Mouse (Mus musculus) cerebellum, adult 18-20 months (tissue): ENCODE data around the gene Acsbg1.
"Not testable (repeated sequence)": the region's sequence is repeated elsewhere in the genome, so short reads cannot be mapped to it uniquely, and the experiment has no call there.

Experiments used
- DNase-seq, 2 experiments: peaks; one replicate each; pipeline ENCODE4 v3.0.0; 2021

Gene Acsbg1

GRCm38 (mm10) chr9:54661605-54662377 lies at the start of gene Acsbg1:
Gene Acsbg1, minus strand, starts transcription at chr9:54661870.
- peak in 1 of 2 experiments; percentile 14 for DNase-seq

- DNase-seq: no peak
Measured at GRCm38 (mm10) chr9:54708085-54708484, 46.4 kb upstream of the Acsbg1 start.

- peak; percentile 32 to 36 for DNase-seq
Measured at GRCm38 (mm10) chr9:54707288-54707999, 45.8 kb upstream of the Acsbg1 start.

- DNase-seq: no peak
Measured at GRCm38 (mm10) chr9:54705561-54705960, 43.9 kb upstream of the Acsbg1 start.

GRCm38 (mm10) chr9:54704361-54704760 lies 42.7 kb upstream of the Acsbg1 start:
- no peak for DNase-seq

GRCm38 (mm10) chr9:54702581-54702980 lies 40.9 kb upstream of the Acsbg1 start:
- no peak for DNase-seq

- DNase-seq: no peak
Measured at GRCm38 (mm10) chr9:54700746-54701145, 39.1 kb upstream of the Acsbg1 start.

GRCm38 (mm10) chr9:54700174-54700475 lies 38.5 kb upstream of the Acsbg1 start:
- DNase-seq: peak in 1 of 2 experiments; percentile 64

GRCm38 (mm10) chr9:54699345-54700173 lies 37.9 kb upstream of the Acsbg1 start:
- DNase-seq: peak; percentile 72 to 86

- no peak for DNase-seq
Measured at GRCm38 (mm10) chr9:54699087-54699344, 37.3 kb upstream of the Acsbg1 start.

- DNase-seq: no peak
Measured at GRCm38 (mm10) chr9:54698318-54699086, 36.8 kb upstream of the Acsbg1 start, which contains the start of gene Dnaja4. Gene Dnaja4, plus strand, starts transcription at chr9:54698873.

- DNase-seq: peak; percentile 23 to 28
Measured at GRCm38 (mm10) chr9:54691241-54691805, 29.7 kb upstream of the Acsbg1 start.

- DNase-seq: not testable (repeated sequence)
Measured at GRCm38 (mm10) chr9:54690697-54691096, 29.0 kb upstream of the Acsbg1 start.

GRCm38 (mm10) chr9:54689446-54689845 lies 27.8 kb upstream of the Acsbg1 start:
- DNase-seq: no peak

GRCm38 (mm10) chr9:54687246-54688236 lies 25.9 kb upstream of the Acsbg1 start:
- no peak for DNase-seq

- DNase-seq: no peak
Measured at GRCm38 (mm10) chr9:54683814-54684605, 22.3 kb upstream of the Acsbg1 start.

- peak; percentile 65 to 79 for DNase-seq
Measured at GRCm38 (mm10) chr9:54682846-54683245, 21.2 kb upstream of the Acsbg1 start.

- DNase-seq: peak; percentile 79 to 84
Measured at GRCm38 (mm10) chr9:54676531-54676986, 14.9 kb upstream of the Acsbg1 start.

- DNase-seq: no peak
Measured at GRCm38 (mm10) chr9:54673887-54674286, 12.2 kb upstream of the Acsbg1 start.

GRCm38 (mm10) chr9:54671962-54672361 lies 10.3 kb upstream of the Acsbg1 start:
- no peak for DNase-seq
